Mouse (Mus musculus) ES-Bruce4 (cell line): Measurements from ENCODE around the gene AI837181.

Experiments
- CTCF ChIP-seq: IDR thresholded peaks from one replicate; pipeline ENCODE4 v1.8.1; 2011; ENCODE audit warnings: low read depth, low read length
- EP300 ChIP-seq: IDR thresholded peaks from 2 replicates; pipeline ENCODE4 v1.6.1; 2011; ENCODE audit warnings: low read depth, low read length; ENCODE audit not compliant: insufficient read depth

DNA sequence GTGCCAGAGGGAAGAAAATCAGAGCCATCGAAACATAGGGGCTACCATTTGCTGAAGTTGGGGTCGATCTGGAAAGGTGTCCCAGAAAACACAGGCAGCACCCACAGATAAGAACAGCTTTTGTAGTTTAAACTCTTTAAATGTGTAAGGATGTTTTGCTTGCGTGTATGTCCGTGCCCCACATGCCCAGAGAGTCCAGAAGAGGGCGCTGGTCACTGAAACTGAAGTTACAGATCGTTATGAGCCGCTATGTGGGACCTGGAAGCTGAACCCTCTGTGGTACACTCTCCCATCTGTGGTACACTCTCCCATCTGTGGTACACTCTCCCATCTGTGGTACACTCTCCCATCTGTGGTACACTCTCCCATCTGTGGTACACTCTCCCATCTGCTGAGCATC is 17.8 kb upstream of the AI837181 start:
- TF ChIP-seq CTCF (peak; percentile 73), EP300 (no peak)
